Mouse (Mus musculus): ENCODE results near the gene Psmd4. TPM values are rescaled to one million over a fixed set of nuclear protein-coding genes. Genes with fewer than 3 reads are reported as not detected.
"Not testable (repeated sequence)": the region's sequence is repeated elsewhere in the genome, so short reads cannot be mapped to it uniquely, and the experiment has no call there.

Psmd4 gene
- polyA plus RNA-seq, 1 experiment from 2014 or later, result 221 TPM

GRCm38 (mm10) chr3:95047914-95048313 lies 5.5 kb upstream of the Psmd4 start:
- Histone ChIP-seq H3K4me3 (replicated peaks) (no peak overlapping the region), H3K27me3 (replicated peaks) (no peaks in the 10 kb centered on the region), H3K27ac (no peak overlapping the region), H3K4me2 (no peak overlapping the region), H3K9ac (no peak overlapping the region), H3K36me3 (no peaks in the 10 kb centered on the region), H3K9me3 (no peaks in the 10 kb centered on the region), H3K4me1 (no peaks in the 10 kb centered on the region)
- no peak for ATAC-seq (ENCODE audit: insufficient read depth, low FRiP score, low read depth)
- 60% methylated on average over 3 of the region's 3 CpGs for WGBS

GRCm38 (mm10) chr3:95046462-95047057 lies 4.1 kb upstream of the Psmd4 start:
- no peaks in the 10 kb centered on the region for H3K4me1 ChIP-seq
- H3K9ac ChIP-seq, result no peak overlapping the region
- no peaks in the 10 kb centered on the region for H3K9me3 ChIP-seq
- WGBS, result 76% methylated on average over 11 of the region's 11 CpGs
- no peak for ATAC-seq (ENCODE audit: insufficient read depth, low FRiP score, low read depth)
- no peaks in the 10 kb centered on the region for H3K27me3 ChIP-seq (replicated peaks)
- no peak overlapping the region for H3K4me3 ChIP-seq (replicated peaks)
- no peak overlapping the region for H3K27ac ChIP-seq
- no peaks in the 10 kb centered on the region for H3K36me3 ChIP-seq
- H3K4me2 ChIP-seq, result no peak overlapping the region

GRCm38 (mm10) chr3:95043251-95043650 lies 837 bp upstream of the Psmd4 start:
- Histone ChIP-seq H3K9me3 (no peaks in the 10 kb centered on the region), H3K9ac (no peak overlapping the region), H3K27ac (no peak overlapping the region), H3K4me3 (replicated peaks) (no peak overlapping the region), H3K4me2 (no peak overlapping the region), H3K4me1 (peaks cover 4% of the 10 kb centered on the region; the same call in 1 of the 2 replicates), H3K36me3 (0 out of 2 replicates have a peak, but pooled peaks cover 1% of the 10 kb centered on the region), H3K27me3 (replicated peaks) (no peaks in the 10 kb centered on the region)
- no peak for ATAC-seq (ENCODE audit: insufficient read depth, low FRiP score, low read depth)
- 66% methylated on average over 6 of the region's 6 CpGs for WGBS

- peak; percentile 23; the same call in 1 of the 2 replicates for ATAC-seq (ENCODE audit: insufficient read depth, low FRiP score, low read depth)
Measured at GRCm38 (mm10) chr3:95042838-95043229, 420 bp upstream of the Psmd4 start.

GRCm38 (mm10) chr3:95041625-95042024 lies 789 bp downstream of the Psmd4 start:
- no peak for ATAC-seq (ENCODE audit: insufficient read depth, low FRiP score, low read depth)
- peaks cover 4% of the 10 kb centered on the region; the same call in 1 of the 2 replicates for H3K4me1 ChIP-seq
- peak overlapping the region; percentile 94 for H3K4me3 ChIP-seq (replicated peaks)
- peak overlapping the region; percentile 74 for H3K9ac ChIP-seq
- H3K27ac ChIP-seq, result no peak overlapping the region
- H3K27me3 ChIP-seq (replicated peaks), result no peaks in the 10 kb centered on the region
- H3K4me2 ChIP-seq, result peak overlapping the region; percentile 56
- 0 out of 2 replicates have a peak, but pooled peaks cover 10% of the 10 kb centered on the region for H3K36me3 ChIP-seq
- H3K9me3 ChIP-seq, result no peaks in the 10 kb centered on the region
- 12% methylated on average over 3 of the region's 3 CpGs for WGBS

More at GRCm38 (mm10) chr3:95042838-95043229, 420 bp upstream of the Psmd4 start:
- Histone ChIP-seq H3K9ac (no peak overlapping the region), H3K27ac (peak overlapping the region; percentile 58; the same call in 1 of the 2 replicates), H3K4me3 (replicated peaks) (peak overlapping the region; percentile 94), H3K36me3 (0 out of 2 replicates have a peak, but pooled peaks cover 5% of the 10 kb centered on the region), H3K27me3 (replicated peaks) (no peaks in the 10 kb centered on the region), H3K9me3 (no peaks in the 10 kb centered on the region), H3K4me1 (peaks cover 4% of the 10 kb centered on the region; the same call in 1 of the 2 replicates), H3K4me2 (peak overlapping the region; percentile 45)
- WGBS, result 16% methylated on average over 7 of the region's 7 CpGs

- Histone ChIP-seq H3K27me3 (replicated peaks) (no peaks in the 10 kb centered on the region), H3K4me2 (no peak overlapping the region), H3K4me3 (replicated peaks) (no peak overlapping the region), H3K9ac (no peak overlapping the region), H3K9me3 (no peaks in the 10 kb centered on the region), H3K4me1 (peaks cover 4% of the 10 kb centered on the region), H3K27ac (no peak overlapping the region), H3K36me3 (peaks cover 32% of the 10 kb centered on the region)
- WGBS, result 64% methylated on average over 3 of the region's 3 CpGs
- no peak for ATAC-seq (ENCODE audit: insufficient read depth, low FRiP score, low read depth)
Measured at GRCm38 (mm10) chr3:95029953-95030352, 12.5 kb downstream of the Psmd4 start.

- H3K9ac ChIP-seq; H3K9me3 ChIP-seq; H3K27ac ChIP-seq; H3K27me3 ChIP-seq (replicated peaks); H3K4me2 ChIP-seq; ATAC-seq (ENCODE audit: insufficient read depth, low FRiP score, low read depth); H3K4me3 ChIP-seq (replicated peaks): not testable (repeated sequence)
- Histone ChIP-seq H3K36me3 (peaks cover 26% of the 10 kb centered on the region), H3K4me1 (peaks cover 10% of the 10 kb centered on the region)
- 79% methylated on average over 3 of the region's 3 CpGs for WGBS
Measured at GRCm38 (mm10) chr3:95029291-95029827, 13.1 kb downstream of the Psmd4 start.

- ATAC-seq (ENCODE audit: insufficient read depth, low FRiP score, low read depth), result peak; percentile 62
- no peak overlapping the region for H3K27ac ChIP-seq
- peaks cover 19% of the 10 kb centered on the region for H3K36me3 ChIP-seq
- H3K4me2 ChIP-seq, result no peak overlapping the region
- no peaks in the 10 kb centered on the region for H3K9me3 ChIP-seq
- H3K9ac ChIP-seq, result no peak overlapping the region
- WGBS, result 59% methylated on average over 3 of the region's 3 CpGs
- H3K4me1 ChIP-seq, result peaks cover 12% of the 10 kb centered on the region
- H3K4me3 ChIP-seq (replicated peaks), result no peak overlapping the region
- no peaks in the 10 kb centered on the region for H3K27me3 ChIP-seq (replicated peaks)
Measured at GRCm38 (mm10) chr3:95028603-95029002, 13.8 kb downstream of the Psmd4 start.

- H3K27me3 ChIP-seq (replicated peaks), result no peaks in the 10 kb centered on the region
- H3K27ac ChIP-seq, result 0 out of 2 replicates have a peak overlapping the region, but pooled peaks have one; percentile 35
- WGBS, result 31% methylated on average over 5 of the region's 5 CpGs
- peaks cover 10% of the 10 kb centered on the region for H3K36me3 ChIP-seq
- ATAC-seq (ENCODE audit: insufficient read depth, low FRiP score, low read depth), result peak; percentile 55; the same call in 1 of the 2 replicates
- no peak overlapping the region for H3K9ac ChIP-seq
- H3K9me3 ChIP-seq, result no peaks in the 10 kb centered on the region
- no peak overlapping the region for H3K4me3 ChIP-seq (replicated peaks)
- peaks cover 12% of the 10 kb centered on the region for H3K4me1 ChIP-seq
- no peak overlapping the region for H3K4me2 ChIP-seq
Measured at GRCm38 (mm10) chr3:95027701-95028100, 14.7 kb downstream of the Psmd4 start.

GRCm38 (mm10) chr3:95027057-95027645 lies 15.3 kb downstream of the Psmd4 start:
- Histone ChIP-seq H3K4me3 (replicated peaks) (no peak overlapping the region), H3K36me3 (0 out of 2 replicates have a peak, but pooled peaks cover 6% of the 10 kb centered on the region), H3K27ac (no peak overlapping the region), H3K4me2 (no peak overlapping the region), H3K9ac (no peak overlapping the region), H3K4me1 (peaks cover 12% of the 10 kb centered on the region), H3K9me3 (no peaks in the 10 kb centered on the region), H3K27me3 (replicated peaks) (no peaks in the 10 kb centered on the region)
- ATAC-seq (ENCODE audit: insufficient read depth, low FRiP score, low read depth), result no peak
- WGBS, result 60% methylated on average over 5 of the region's 5 CpGs

GRCm38 (mm10) chr3:95025202-95025601 lies 17.2 kb downstream of the Psmd4 start:
- H3K9me3 ChIP-seq, result no peaks in the 10 kb centered on the region
- ATAC-seq (ENCODE audit: insufficient read depth, low FRiP score, low read depth), result no peak
- H3K27ac ChIP-seq, result no peak overlapping the region
- H3K4me1 ChIP-seq, result peaks cover 12% of the 10 kb centered on the region
- no peaks in the 10 kb centered on the region for H3K36me3 ChIP-seq
- H3K4me3 ChIP-seq (replicated peaks), result no peak overlapping the region
- no peak overlapping the region for H3K4me2 ChIP-seq
- H3K9ac ChIP-seq, result no peak overlapping the region
- 34% methylated on average over 5 of the region's 5 CpGs for WGBS
- no peaks in the 10 kb centered on the region for H3K27me3 ChIP-seq (replicated peaks)

GRCm38 (mm10) chr3:95024551-95024950 lies 17.9 kb downstream of the Psmd4 start:
- WGBS, result 26% methylated on average over 11 of the region's 11 CpGs
- no peaks in the 10 kb centered on the region for H3K27me3 ChIP-seq (replicated peaks)
- no peaks in the 10 kb centered on the region for H3K36me3 ChIP-seq
- no peak overlapping the region for H3K9ac ChIP-seq
- no peaks in the 10 kb centered on the region for H3K9me3 ChIP-seq
- no peak overlapping the region for H3K27ac ChIP-seq
- ATAC-seq (ENCODE audit: insufficient read depth, low FRiP score, low read depth), result no peak
- H3K4me3 ChIP-seq (replicated peaks), result no peak overlapping the region
- peak overlapping the region; percentile 14; the same call in 1 of the 2 replicates for H3K4me2 ChIP-seq
- H3K4me1 ChIP-seq, result peaks cover 12% of the 10 kb centered on the region
